Mouse (Mus musculus) cerebellum, adult 2 months (tissue): ENCODE measurements around the gene Trim38.
"Not testable (repeated sequence)": the region's sequence is repeated elsewhere in the genome, so short reads cannot be mapped to it uniquely, and the experiment has no call there.

Experiments used
- CTCF ChIP-seq: fragments of 200-500 bp; IDR thresholded peaks from 2 replicates; pipeline ENCODE4 v1.5.1; 2011; ENCODE audit warnings: low read depth, mild to moderate bottlenecking, control low read depth, low read length, moderate library complexity, borderline replicate concordance; ENCODE audit not compliant: insufficient read depth
- POLR2A ChIP-seq: fragments of 200-500 bp; IDR thresholded peaks from 2 replicates; pipeline ENCODE4 v1.6.1; 2011; ENCODE audit warnings: low read length, control low read depth, borderline replicate concordance; ENCODE audit not compliant: insufficient read depth

DNA sequence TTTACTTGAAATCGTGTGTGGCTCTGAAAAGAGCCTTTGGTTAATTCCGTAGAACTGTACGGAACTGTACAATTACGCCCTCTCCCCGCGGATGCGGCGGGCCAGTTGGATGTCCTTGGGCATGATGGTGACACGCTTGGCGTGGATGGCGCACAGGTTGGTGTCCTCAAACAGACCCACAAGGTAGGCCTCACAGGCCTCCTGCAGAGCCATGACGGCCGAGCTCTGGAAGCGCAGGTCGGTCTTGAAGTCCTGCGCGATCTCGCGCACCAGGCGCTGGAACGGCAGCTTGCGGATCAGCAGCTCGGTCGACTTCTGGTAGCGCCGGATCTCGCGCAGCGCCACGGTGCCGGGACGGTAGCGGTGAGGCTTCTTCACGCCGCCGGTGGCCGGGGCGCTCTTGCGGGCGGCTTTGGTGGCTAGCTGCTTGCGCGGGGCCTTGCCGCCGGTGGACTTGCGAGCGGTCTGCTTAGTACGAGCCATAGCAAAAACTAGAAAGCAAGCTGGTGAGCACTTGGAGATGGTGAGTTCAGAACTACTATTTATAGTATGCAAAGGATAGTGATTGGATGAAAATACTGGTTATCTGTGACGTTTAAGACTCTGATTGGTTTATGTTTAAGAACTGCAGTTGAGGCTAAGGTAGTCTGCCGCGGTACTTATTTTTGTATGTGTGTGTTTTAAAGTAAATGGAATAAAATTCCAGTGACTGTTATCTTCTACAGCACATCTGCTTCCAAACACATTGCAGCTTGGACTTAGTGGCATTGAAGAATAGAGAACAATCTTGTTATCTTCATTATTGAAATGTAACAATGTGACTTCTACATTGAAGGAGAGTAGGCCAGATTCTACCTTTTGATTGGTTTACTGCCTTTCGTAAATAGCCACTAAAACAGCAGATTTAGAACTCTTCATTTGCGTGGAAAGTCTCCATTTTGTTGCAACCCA lies 7.6 kb upstream of the Trim38 start, which contains the start of gene Hist1h3a:
- TF ChIP-seq CTCF = not testable (repeated sequence)
- TF ChIP-seq POLR2A = peak; percentile 55; the same call in 1 of the 2 replicates
